Comparison of ENCODE assay signal across 8 mouse cellular contexts in genomic region chr16:20733731-20734730, GRCm38 (mm10). TPM values are rescaled to one million over a fixed set of nuclear protein-coding genes. Genes with fewer than 3 reads are reported as not detected.
DNase-seq lines count a peak whose midpoint lies in the region; ATAC-seq and TF ChIP-seq lines count a peak whose summit lies in the region.

Gene Thpo (minus strand): TSS chr16:20734511.

- no peak for ATAC-seq in lung, postnatal 0 days
- no peak for ATAC-seq in intestine, embryonic 16.5 days
- ATAC-seq in erythroid progenitor cell, adult 5-6 weeks (replicated peaks; ENCODE audit: low FRiP score, poor library complexity, severe bottlenecking) = no peak
- ATAC-seq in granulocyte monocyte progenitor cell, adult 5-6 weeks (replicated peaks; ENCODE audit: poor library complexity, severe bottlenecking) = no peak

- no peak for TF ChIP-seq POLR2A in cerebellum, adult 2 months (IDR thresholded peaks at IDR 0.05; ENCODE audit: borderline replicate concordance, insufficient read depth, low read length)

- no peaks in the 10 kb centered on the region for H3K27me3 ChIP-seq in cerebellum, adult 2 months (ENCODE audit: control insufficient read depth, insufficient read depth, low read length)
- H3K27me3 ChIP-seq in lung, postnatal 0 days (replicated peaks; ENCODE audit: insufficient read depth, low read length) = peaks cover 21% of the 10 kb centered on the region
- H3K27me3 ChIP-seq in intestine, embryonic 16.5 days (replicated peaks; ENCODE audit: control insufficient read depth, insufficient read depth, low read length) = peaks cover 25% of the 10 kb centered on the region

- H3K4me2 ChIP-seq in lung, postnatal 0 days (replicated peaks; ENCODE audit: low read depth, low read length) = peak within 1 kb of the TSS; percentile 99
- H3K4me2 ChIP-seq in intestine, embryonic 16.5 days (ENCODE audit: low read depth, low read length) = peak within 1 kb of the TSS; percentile 100

- no peak for TF ChIP-seq EP300 in lung, postnatal 0 days (IDR thresholded peaks at IDR 0.05)

- H3K36me3 ChIP-seq in lung, postnatal 0 days (ENCODE audit: insufficient read depth, low read length) = no peaks in the 10 kb centered on the region
- H3K36me3 ChIP-seq in intestine, embryonic 16.5 days (ENCODE audit: control insufficient read depth, insufficient read depth, low read length) = no peaks in the 10 kb centered on the region

- no peak for TF ChIP-seq CTCF in cerebellum, adult 2 months (IDR thresholded peaks at IDR 0.05; ENCODE audit: borderline replicate concordance, insufficient read depth, low read depth, low read length)
- TF ChIP-seq CTCF in lung, postnatal 0 days (IDR thresholded peaks at IDR 0.05) = no peak

- peak; percentile 42 to 55 for DNase-seq in cerebellum, adult 2 months
- no peak for DNase-seq in cerebellum, adult 11 months
- DNase-seq in lung, postnatal 0 days (ENCODE audit: low spot score) = no peak
- no peak for DNase-seq in lung, postnatal 4 days
- DNase-seq in neural tube, embryonic 10.5 days (ENCODE audit: extremely low spot score, low spot score) = peak; percentile 44

- H3K27ac ChIP-seq in cerebellum, adult 2 months (ENCODE audit: insufficient read depth, low read length) = peak within 1 kb of the TSS; percentile 78
- H3K27ac ChIP-seq in lung, postnatal 0 days (ENCODE audit: low read length) = no peak within 1 kb of the TSS
- H3K27ac ChIP-seq in intestine, embryonic 16.5 days (ENCODE audit: low read length) = no peak within 1 kb of the TSS

- WGBS in cerebellum, adult 2 months = 10% methylated on average over 45 of the region's 45 CpGs
- WGBS in lung, postnatal 0 days = 5% methylated on average over 45 of the region's 45 CpGs
- 5% methylated on average over 45 of the region's 45 CpGs for WGBS in intestine, embryonic 16.5 days

- H3K9ac ChIP-seq in lung, postnatal 0 days (replicated peaks; ENCODE audit: low read depth) = peak within 1 kb of the TSS; percentile 54
- H3K9ac ChIP-seq in intestine, embryonic 16.5 days (ENCODE audit: low read depth, low read length) = peak within 1 kb of the TSS; percentile 81

- H3K4me1 ChIP-seq in cerebellum, adult 2 months (ENCODE audit: control insufficient read depth, insufficient read depth, low read length) = peaks cover 26% of the 10 kb centered on the region
- no peaks in the 10 kb centered on the region; the same call in 1 of the 2 replicates for H3K4me1 ChIP-seq in lung, postnatal 0 days (ENCODE audit: insufficient read depth, low read depth, low read length)
- peaks cover 20% of the 10 kb centered on the region for H3K4me1 ChIP-seq in intestine, embryonic 16.5 days (ENCODE audit: control insufficient read depth, insufficient read depth, low read length)

- no peaks in the 10 kb centered on the region for H3K9me3 ChIP-seq in lung, postnatal 0 days (ENCODE audit: low read length)
- no peaks in the 10 kb centered on the region for H3K9me3 ChIP-seq in intestine, embryonic 16.5 days (ENCODE audit: control insufficient read depth, low read length)

- H3K4me3 ChIP-seq in cerebellum, adult 2 months (replicated peaks; ENCODE audit: insufficient read depth, low read depth, low read length) = peak within 1 kb of the TSS; percentile 80
- H3K4me3 ChIP-seq in lung, postnatal 0 days (ENCODE audit: low read depth, low read length) = peak within 1 kb of the TSS; percentile 60
- H3K4me3 ChIP-seq in intestine, embryonic 16.5 days (ENCODE audit: low read length) = peak within 1 kb of the TSS; percentile 68

RNA-seq across cellular contexts. Expression of gene Thpo, which starts in this region (rescaled TPM):
- polyA plus RNA-seq in cerebellum, adult 2 months (2012; rRNA removed) = 15.8 and 19.6 TPM in 2 replicates
- 0.54 and 0.81 TPM in 2 replicates for polyA plus RNA-seq in lung, postnatal 0 days (2015; fragmentation: Nextera tagmentation; extraction: Ambion mirVana)
- 2.6 and 2.9 TPM in 2 replicates for polyA plus RNA-seq in intestine, embryonic 16.5 days (2015; fragmentation: Nextera tagmentation; extraction: Ambion mirVana)
- total RNA-seq in erythroid progenitor cell, adult 5-6 weeks (2015; ENCODE audit: low replicate concordance) = not detected in 2 replicates
- not detected in 2 replicates for total RNA-seq in erythroid progenitor cell, adult 5-6 weeks (2017; ENCODE audit: low replicate concordance)
- total RNA-seq in granulocyte monocyte progenitor cell, adult 5-6 weeks (2014; fragmentation: Nextera tagmentation) = not detected in 2 replicates
- not detected in 2 replicates for total RNA-seq in granulocyte monocyte progenitor cell, adult 5-6 weeks (2017)

Comparison
In these comparisons a context has a peak if more than half of its experiments do, and no peak if none do; other contexts are left out.
1. DNase-seq: peak in cerebellum, adult 2 months (2 of 2) and neural tube, embryonic 10.5 days (single experiment); none in cerebellum, adult 11 months (single experiment), lung, postnatal 0 days (single experiment) and lung, postnatal 4 days (0 of 2).
2. Peak in every context shown above with its lines, with median percentiles within 50 percentile points of each other: H3K4me3 ChIP-seq.